Mouse (Mus musculus) forebrain, embryonic 14.5 days (tissue): Measurements from ENCODE around the gene Agtpbp1. TPM values are rescaled to one million over a fixed set of nuclear protein-coding genes. Genes with fewer than 3 reads are reported as not detected.

Experiments
- ATAC-seq: fragments of 200-750 bp; cut with Nextera tagmentation; 2 replicates; pipeline ENCODE4 v1.8.0; 2017; ENCODE audit warnings: mild to moderate bottlenecking, moderate library complexity
- DNase-seq: peaks from one replicate; pipeline ENCODE4 v3.0.0-alpha.2; 2015; ENCODE audit warnings: low spot score
- H3K27ac ChIP-seq: fragments of 300-500 bp; sonication (generic); 2 replicates; pipeline ENCODE4 v1.5.1; 2014; ENCODE audit warnings: low read depth, mild to moderate bottlenecking, control low read depth, low read length, moderate library complexity
- H3K27me3 ChIP-seq: fragments of 300-500 bp; sonication (generic); replicated peaks from 2 replicates; pipeline ENCODE4 v1.6.1; 2014; ENCODE audit warnings: low read length, control low read depth, mixed read lengths; ENCODE audit not compliant: control insufficient read depth, insufficient read depth
- H3K36me3 ChIP-seq: fragments of 300-500 bp; sonication (generic); 2 replicates; pipeline ENCODE4 v1.6.1; 2014; ENCODE audit warnings: low read length, control low read depth; ENCODE audit not compliant: control insufficient read depth, insufficient read depth
- H3K4me1 ChIP-seq: fragments of 300-500 bp; sonication (generic); 2 replicates; pipeline ENCODE4 v1.6.1; 2014; ENCODE audit warnings: antibody characterized with exemption, low read length, control low read depth; ENCODE audit not compliant: control insufficient read depth, insufficient read depth
- H3K4me2 ChIP-seq: fragments of 300-500 bp; sonication (generic); 2 replicates; pipeline ENCODE4 v1.6.1; 2014; ENCODE audit warnings: mild to moderate bottlenecking, control low read depth, low read length
- H3K4me3 ChIP-seq: fragments of 300-500 bp; sonication (generic); 2 replicates; pipeline ENCODE4 v1.5.1; 2014; ENCODE audit warnings: low read depth, low read length, control low read depth
- H3K9ac ChIP-seq: fragments of 300-500 bp; sonication (generic); 2 replicates; pipeline ENCODE4 v1.6.1; 2014; ENCODE audit warnings: mild to moderate bottlenecking, low read length, control low read depth, moderate library complexity
- H3K9me3 ChIP-seq: fragments of 300-500 bp; sonication (generic); replicated peaks from 2 replicates; pipeline ENCODE4 v1.6.1; 2016; ENCODE audit warnings: low read length, control low read depth, mixed read lengths; ENCODE audit not compliant: control insufficient read depth
- WGBS: fragments of 180-500 bp; shearing (Covaris S2); extraction: QIAGEN DNeasy Blood & Tissue Kit; methylation state at CpG from one replicate; pipeline ENCODE4 v1.1.7; 2014; 5-methylcytosine and 5-hydroxymethylcytosine counted together
- polyA plus RNA-seq: library from polyadenylated mRNA; unstranded; fragments of >200 nt; fragmentation: Nextera tagmentation; extraction: Ambion mirVana; gene quantifications from 2 replicates; pipeline ENCODE4 v1.2.1, GENCODE M21; 2014

Gene Agtpbp1
- polyA plus RNA-seq, 1 experiment from 2014 or later: 51.8 TPM

- Histone ChIP-seq H3K4me1 (peaks cover 3% of the 10 kb centered on the region; the same call in 1 of the 2 replicates), H3K36me3 (peaks cover 20% of the 10 kb centered on the region), H3K4me2 (no peak overlapping the region), H3K27ac (no peak overlapping the region), H3K9me3 (no peaks in the 10 kb centered on the region), H3K4me3 (no peak overlapping the region), H3K9ac (no peak overlapping the region), H3K27me3 (no peaks in the 10 kb centered on the region)
- 93% methylated on average over 14 of the region's 14 CpGs for WGBS
- DNase-seq (no peak), ATAC-seq (no peak)
These were observed 107.6 kb downstream of the Agtpbp1 start for GRCm38 (mm10) chr13:59477451-59477850.

- ATAC-seq (no peak), DNase-seq (peak; percentile 57)
- Histone ChIP-seq H3K4me3 (no peak overlapping the region), H3K9me3 (no peaks in the 10 kb centered on the region), H3K9ac (no peak overlapping the region), H3K27me3 (no peaks in the 10 kb centered on the region), H3K36me3 (peaks cover 20% of the 10 kb centered on the region), H3K4me1 (peaks cover 3% of the 10 kb centered on the region; the same call in 1 of the 2 replicates), H3K4me2 (no peak overlapping the region), H3K27ac (no peak overlapping the region)
- 41% methylated on average over 8 of the region's 8 CpGs for WGBS
These were observed 110.1 kb downstream of the Agtpbp1 start for GRCm38 (mm10) chr13:59474973-59475372.

- ATAC-seq: no peak
- Histone ChIP-seq H3K36me3 (peaks cover 20% of the 10 kb centered on the region), H3K9me3 (no peaks in the 10 kb centered on the region), H3K9ac (no peak overlapping the region), H3K4me2 (no peak overlapping the region), H3K4me3 (no peak overlapping the region), H3K27ac (no peak overlapping the region), H3K4me1 (peaks cover 3% of the 10 kb centered on the region; the same call in 1 of the 2 replicates), H3K27me3 (no peaks in the 10 kb centered on the region)
- 87% methylated on average over 10 of the region's 10 CpGs for WGBS
- DNase-seq: no peak
These were observed 111.7 kb downstream of the Agtpbp1 start for GRCm38 (mm10) chr13:59473341-59473740.

GRCm38 (mm10) chr13:59472222-59472621, 112.8 kb downstream of the Agtpbp1 start:
- no peaks in the 10 kb centered on the region for H3K9me3 ChIP-seq
- H3K27me3 ChIP-seq: no peaks in the 10 kb centered on the region
- WGBS: 82% methylated on average over 5 of the region's 5 CpGs
- H3K27ac ChIP-seq: no peak overlapping the region
- no peak for DNase-seq
- H3K36me3 ChIP-seq: peaks cover 15% of the 10 kb centered on the region
- no peak for ATAC-seq
- no peak overlapping the region for H3K4me2 ChIP-seq
- peaks cover 5% of the 10 kb centered on the region for H3K4me1 ChIP-seq
- no peak overlapping the region for H3K9ac ChIP-seq
- no peak overlapping the region for H3K4me3 ChIP-seq

GRCm38 (mm10) chr13:59469701-59470100, 115.3 kb downstream of the Agtpbp1 start:
- no peak for ATAC-seq
- Histone ChIP-seq H3K27me3 (no peaks in the 10 kb centered on the region), H3K36me3 (peaks cover 10% of the 10 kb centered on the region; the same call in 1 of the 2 replicates), H3K4me2 (no peak overlapping the region), H3K27ac (no peak overlapping the region), H3K9me3 (no peaks in the 10 kb centered on the region), H3K4me3 (no peak overlapping the region), H3K4me1 (peaks cover 4% of the 10 kb centered on the region), H3K9ac (no peak overlapping the region)
- 90% methylated on average over 5 of the region's 5 CpGs for WGBS
- no peak for DNase-seq

- Histone ChIP-seq H3K9me3 (no peaks in the 10 kb centered on the region), H3K36me3 (peaks cover 12% of the 10 kb centered on the region; the same call in 1 of the 2 replicates), H3K9ac (no peak overlapping the region), H3K4me2 (no peak overlapping the region), H3K27ac (no peak overlapping the region), H3K4me3 (no peak overlapping the region), H3K4me1 (peaks cover 2% of the 10 kb centered on the region; the same call in 1 of the 2 replicates), H3K27me3 (no peaks in the 10 kb centered on the region)
- ATAC-seq (no peak), DNase-seq (no peak)
- 82% methylated on average over 8 of the region's 8 CpGs for WGBS
These were observed 116.7 kb downstream of the Agtpbp1 start for GRCm38 (mm10) chr13:59468181-59468802.

- no peak overlapping the region for H3K4me2 ChIP-seq
- no peak overlapping the region for H3K9ac ChIP-seq
- H3K9me3 ChIP-seq: no peaks in the 10 kb centered on the region
- peak; percentile 63; the same call in 1 of the 2 replicates for ATAC-seq
- peak; percentile 75 for DNase-seq
- 51% methylated on average over 3 of the region's 3 CpGs for WGBS
- peaks cover 10% of the 10 kb centered on the region; the same call in 1 of the 2 replicates for H3K36me3 ChIP-seq
- peaks cover 2% of the 10 kb centered on the region; the same call in 1 of the 2 replicates for H3K4me1 ChIP-seq
- no peak overlapping the region for H3K4me3 ChIP-seq
- 0 out of 2 replicates have a peak overlapping the region, but pooled peaks have one; percentile 14 for H3K27ac ChIP-seq
- no peaks in the 10 kb centered on the region for H3K27me3 ChIP-seq
These were observed 117.4 kb downstream of the Agtpbp1 start for GRCm38 (mm10) chr13:59467591-59467990.

- WGBS: 87% methylated on average over 3 of the region's 3 CpGs
- no peak for DNase-seq
- no peak for ATAC-seq
These were observed 124.1 kb downstream of the Agtpbp1 start for GRCm38 (mm10) chr13:59460958-59461357.

GRCm38 (mm10) chr13:59456203-59456602, 128.8 kb downstream of the Agtpbp1 start:
- DNase-seq (no peak), ATAC-seq (no peak)
- Histone ChIP-seq H3K9me3 (no peaks in the 10 kb centered on the region), H3K36me3 (peaks cover 6% of the 10 kb centered on the region; the same call in 1 of the 2 replicates), H3K9ac (no peak overlapping the region), H3K4me3 (no peak overlapping the region), H3K4me1 (no peaks in the 10 kb centered on the region), H3K27me3 (no peaks in the 10 kb centered on the region), H3K4me2 (no peak overlapping the region), H3K27ac (no peak overlapping the region)
- 95% methylated on average over 1 of the region's 1 CpGs for WGBS

More at GRCm38 (mm10) chr13:59460958-59461357, 124.1 kb downstream of the Agtpbp1 start:
- Histone ChIP-seq H3K27ac (no peak overlapping the region), H3K27me3 (no peaks in the 10 kb centered on the region), H3K9ac (no peak overlapping the region), H3K4me2 (no peak overlapping the region), H3K4me1 (no peaks in the 10 kb centered on the region), H3K4me3 (no peak overlapping the region), H3K36me3 (peaks cover 19% of the 10 kb centered on the region; the same call in 1 of the 2 replicates), H3K9me3 (no peaks in the 10 kb centered on the region)
